Mouse (Mus musculus) adrenal gland (tissue): Measurements from ENCODE around the gene Ndufb8.

Source experiments
- intact Hi-C: fragments of 180-260 bp; cut with DNase I; formaldehyde crosslinking; loops from one replicate; pipeline ENCODE4 v1.15.1; 2025

Gene Ndufb8

DNA sequence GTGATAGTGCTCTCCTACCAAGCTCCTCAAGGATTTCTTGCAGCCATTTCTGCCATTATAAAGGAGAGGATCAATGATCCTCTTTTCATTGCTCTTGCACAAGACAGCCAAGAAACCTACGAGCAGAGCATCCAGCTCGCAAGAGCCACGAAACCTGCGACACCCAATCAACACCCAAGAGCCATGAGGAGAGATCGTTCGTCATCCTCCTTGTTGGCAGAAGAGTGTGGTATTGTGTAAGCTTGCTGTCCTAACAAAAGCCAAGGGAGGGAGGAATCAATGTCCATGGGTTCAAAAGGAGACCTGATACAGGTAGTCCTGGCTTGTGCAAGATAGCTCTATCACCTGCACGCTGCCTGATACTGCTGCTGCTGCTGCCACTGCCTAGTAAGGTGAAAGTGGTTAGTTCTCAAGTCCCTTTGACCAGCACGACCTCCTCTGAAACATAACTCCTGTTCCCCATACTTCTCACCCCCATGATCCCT, 12.5 kb downstream of the Ndufb8 start:
- intact Hi-C loops, result loop anchor here (10.0 kb wide), 1 partner anchor 168 kb away; no protein-coding TSS in a partner anchor

DNA sequence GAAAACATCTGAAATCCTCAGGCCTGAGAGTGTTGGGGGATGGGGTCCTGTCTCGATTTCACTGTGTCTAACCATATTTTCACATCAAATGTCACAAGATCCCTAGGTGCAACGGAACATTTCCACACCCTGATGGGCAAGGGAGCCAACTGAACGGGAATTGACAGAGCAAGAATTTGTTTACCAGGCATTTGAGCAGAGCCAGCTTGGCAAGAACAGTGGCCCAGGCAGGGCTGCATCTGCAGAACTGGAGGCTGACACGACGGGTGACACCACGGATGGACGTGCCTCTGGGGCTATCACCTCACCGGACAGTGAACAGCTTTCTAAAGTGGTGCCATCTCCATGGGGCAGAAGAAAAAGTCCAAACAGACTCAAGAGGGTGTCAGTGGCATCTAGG, 17.8 kb downstream of the Ndufb8 start:
- intact Hi-C loops, result no loop called here

DNA sequence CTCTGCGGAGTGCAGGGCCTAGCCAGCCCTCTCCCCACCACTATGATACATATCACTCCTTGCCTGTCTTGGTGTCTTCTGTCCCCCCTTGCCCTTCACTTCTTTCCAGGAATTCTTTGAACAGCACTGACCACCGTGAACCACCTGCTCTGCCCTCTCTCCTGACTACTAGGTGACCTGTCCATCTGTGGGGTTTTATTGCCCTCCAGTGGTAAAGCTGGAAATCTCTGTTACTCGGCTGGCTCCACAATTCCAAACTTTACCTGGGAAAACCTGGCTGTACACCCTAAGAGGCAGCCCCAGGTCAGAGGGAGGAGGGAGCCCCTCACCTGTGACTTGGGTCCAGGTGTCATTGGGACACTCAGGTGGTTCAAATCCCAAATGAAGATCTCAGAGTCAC, 19.9 kb downstream of the Ndufb8 start:
- intact Hi-C loops, result no loop called here

DNA sequence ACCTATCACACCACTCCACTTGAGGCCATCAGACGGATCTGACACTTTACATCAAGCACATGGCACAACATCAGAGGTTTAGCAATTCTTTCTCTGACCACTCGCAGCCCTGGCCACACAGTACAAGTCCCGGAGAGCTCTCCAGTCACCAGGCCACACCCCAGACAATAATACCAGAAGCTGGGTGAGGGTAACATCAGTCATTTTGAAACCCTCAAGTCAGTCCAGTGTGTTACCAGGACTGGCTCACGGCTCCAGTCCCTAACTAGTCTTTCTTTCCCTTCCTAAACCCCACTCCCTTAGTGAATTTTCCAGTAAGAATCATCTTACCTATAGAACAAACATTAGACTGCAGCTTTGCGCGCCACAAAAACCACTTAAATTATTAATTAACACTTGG, 25.2 kb downstream of the Ndufb8 start:
- intact Hi-C loops, result loop anchor here (5.0 kb wide), 1 partner anchor 53 kb away; no protein-coding TSS in a partner anchor

DNA sequence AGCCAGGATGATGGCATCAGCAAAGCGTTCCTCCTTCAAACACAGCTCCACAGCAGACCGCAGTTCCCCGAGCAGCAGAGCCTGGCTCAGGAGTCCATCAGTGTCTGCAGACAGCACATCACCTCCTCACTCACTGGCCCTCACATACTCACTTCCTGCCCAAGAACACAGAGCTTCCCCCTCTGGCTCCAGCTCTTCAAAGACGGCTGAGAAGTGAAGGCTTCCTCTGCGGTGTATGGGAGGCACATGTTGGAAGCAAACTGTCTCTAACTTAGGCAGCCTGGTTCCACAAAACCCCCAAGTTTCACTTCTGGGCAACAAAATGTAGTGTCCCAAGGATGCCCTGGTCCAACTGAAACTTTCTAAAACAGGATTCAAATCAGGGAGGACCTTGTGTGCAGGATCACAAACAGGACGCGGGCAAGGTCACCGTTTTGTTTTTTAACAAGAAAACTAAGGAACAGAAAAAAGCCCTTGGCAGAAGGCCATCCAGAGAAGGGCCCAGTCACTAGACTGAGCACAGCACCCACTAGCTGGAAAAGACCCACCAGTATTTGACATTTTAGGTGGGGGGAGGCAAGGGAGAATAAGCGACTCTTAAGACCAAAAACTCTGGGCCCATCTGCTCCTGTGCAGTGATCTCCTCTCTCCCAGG, 29.6 kb downstream of the Ndufb8 start:
- intact Hi-C loops, result no loop called here

DNA sequence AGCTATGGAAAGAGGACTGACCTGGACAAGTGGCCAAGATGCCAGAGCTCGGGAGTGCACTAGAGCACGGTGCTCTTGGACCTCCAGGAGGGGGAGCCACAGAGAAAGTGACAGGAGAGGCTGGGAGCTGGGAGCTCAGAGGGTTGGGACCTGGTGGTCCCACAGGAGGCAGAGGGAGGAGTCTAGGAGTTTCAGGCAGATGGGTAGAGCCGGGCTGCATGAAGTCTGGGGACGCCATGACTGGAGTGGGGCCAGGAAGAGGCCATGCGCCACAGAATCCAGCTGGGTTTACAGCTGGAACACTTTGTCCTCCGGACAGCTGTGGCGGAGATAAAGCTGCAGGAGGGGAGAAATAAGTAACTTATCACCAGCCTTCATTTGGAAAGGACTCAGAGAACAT, 36.1 kb downstream of the Ndufb8 start:
- intact Hi-C loops, result no loop called here

DNA sequence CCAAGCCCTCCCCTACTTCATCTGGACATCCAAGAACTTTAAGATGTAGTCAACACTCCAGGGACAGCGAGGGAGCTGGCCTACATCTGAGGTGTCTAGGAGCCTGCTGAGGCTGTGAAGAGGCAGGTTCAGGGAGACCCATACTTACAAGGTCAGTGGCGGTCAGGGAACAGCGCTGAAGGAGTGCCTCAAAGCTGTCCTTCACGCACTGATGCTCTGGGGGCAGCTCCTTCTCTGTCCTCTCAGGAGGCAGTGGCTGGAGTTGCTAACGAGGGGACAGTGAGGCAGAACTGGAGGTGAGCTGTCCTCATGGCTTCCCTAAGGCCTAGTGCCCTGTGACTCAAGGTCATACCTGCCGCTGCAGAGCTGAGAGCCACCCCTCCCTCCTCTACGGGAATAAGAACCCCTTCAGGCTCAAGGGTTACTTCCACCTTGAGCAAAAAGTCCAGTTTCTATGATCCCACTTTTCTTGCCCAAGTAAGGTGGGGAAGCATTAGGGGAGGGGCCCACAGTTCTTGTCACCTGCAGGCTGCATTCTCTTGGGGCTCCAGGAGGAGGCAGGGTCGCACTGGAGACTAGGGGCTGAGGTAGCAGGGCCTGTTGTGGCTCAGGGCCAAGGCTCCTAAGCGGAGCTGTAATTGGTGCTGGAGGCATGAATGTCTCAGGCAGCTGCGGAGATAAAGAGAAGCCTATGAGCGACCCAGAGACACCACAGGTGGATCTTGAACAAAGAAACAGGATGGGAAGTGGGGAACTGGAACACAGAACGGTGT, 37.1 kb downstream of the Ndufb8 start:
- intact Hi-C loops, result no loop called here

DNA sequence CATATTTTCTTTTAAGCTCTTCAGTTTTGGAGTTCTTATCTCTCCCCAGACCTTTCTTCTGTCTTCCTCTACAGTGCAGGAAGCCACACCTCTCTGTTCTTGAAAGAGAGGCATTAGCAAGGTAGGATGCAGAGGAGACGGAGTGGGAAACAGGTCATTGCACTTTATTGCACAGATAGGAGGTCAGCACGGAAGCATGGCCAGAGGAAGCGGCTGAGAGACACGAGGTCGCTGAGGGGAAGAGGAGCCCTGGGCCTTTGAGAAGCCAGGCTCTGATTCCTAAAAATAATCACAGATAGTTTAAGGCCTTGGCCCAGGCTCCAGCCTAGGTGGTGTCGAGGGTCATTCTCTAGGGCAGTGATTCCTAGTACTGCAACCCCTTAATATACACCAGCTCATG, 39.5 kb downstream of the Ndufb8 start:
- intact Hi-C loops, result no loop called here

DNA sequence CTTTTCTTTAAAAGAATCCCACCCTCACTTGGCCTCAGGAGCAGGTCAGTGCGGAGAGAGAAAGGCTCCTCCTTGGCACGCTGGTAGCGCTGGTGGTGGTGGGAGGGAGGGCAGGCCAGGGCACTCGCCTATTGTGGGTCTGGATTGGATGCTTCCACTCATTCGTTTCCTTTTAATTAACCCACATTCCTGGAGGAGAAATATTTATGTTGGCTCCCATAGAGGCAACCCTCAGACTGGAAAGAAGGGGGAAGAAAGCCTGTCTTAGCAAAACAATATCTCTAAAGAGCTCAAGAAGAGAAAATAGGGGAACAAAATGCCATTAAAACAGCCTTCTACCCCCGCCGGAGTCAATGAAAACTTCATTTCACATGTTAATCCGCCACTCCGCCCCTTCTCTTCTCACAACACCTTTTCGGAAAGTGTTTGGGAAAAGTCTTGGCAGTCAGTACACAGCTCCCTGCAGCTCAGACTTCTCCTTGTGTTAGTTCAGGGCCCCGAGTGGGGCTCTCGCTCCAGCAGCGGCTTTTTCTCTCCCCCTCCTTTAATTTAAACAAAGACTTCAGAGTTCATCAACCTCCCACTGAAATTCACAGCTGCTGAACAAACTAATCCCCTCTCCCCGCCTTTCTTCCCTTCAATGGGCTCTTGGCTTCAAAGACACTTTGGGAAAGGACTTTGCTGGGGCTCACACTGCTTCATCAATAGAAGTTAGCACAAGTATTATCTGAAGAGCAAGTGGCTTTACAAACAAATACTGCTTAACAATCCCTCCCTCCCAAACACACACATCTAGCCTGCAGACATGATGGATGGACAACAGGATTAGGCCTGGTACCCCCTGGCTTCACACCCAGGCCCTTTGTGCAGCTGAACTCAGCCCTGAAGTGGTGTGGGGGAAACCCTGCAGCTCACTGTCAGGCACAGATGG, 40.5 kb downstream of the Ndufb8 start:
- intact Hi-C loops, result no loop called here

DNA sequence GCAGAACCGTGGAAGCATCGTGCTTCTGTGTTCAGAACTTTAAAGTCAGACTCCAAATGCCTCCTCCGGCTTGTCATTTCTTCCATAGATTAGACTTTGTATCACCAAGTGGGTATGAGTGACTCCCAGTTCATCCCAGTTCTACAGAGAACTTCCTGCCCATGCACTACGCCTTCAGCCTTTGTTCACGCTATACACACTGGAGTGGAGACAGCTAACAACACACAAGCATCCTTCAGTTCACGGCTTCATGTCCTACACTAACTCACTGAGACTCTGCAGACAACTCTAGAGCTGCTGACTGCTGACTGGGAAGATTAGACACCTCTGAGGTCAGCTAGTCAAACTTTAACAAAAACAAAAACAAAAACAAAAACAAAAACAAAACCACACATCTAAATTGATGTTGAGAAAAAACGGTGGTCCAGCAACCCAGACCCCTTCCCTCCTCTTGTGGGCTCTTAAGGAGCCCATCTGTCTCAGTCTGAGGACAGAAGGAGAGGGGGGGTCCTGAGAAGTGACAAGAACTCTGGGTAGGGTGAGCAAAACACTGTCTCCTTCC, 41.2 kb downstream of the Ndufb8 start:
- intact Hi-C loops, result no loop called here

DNA sequence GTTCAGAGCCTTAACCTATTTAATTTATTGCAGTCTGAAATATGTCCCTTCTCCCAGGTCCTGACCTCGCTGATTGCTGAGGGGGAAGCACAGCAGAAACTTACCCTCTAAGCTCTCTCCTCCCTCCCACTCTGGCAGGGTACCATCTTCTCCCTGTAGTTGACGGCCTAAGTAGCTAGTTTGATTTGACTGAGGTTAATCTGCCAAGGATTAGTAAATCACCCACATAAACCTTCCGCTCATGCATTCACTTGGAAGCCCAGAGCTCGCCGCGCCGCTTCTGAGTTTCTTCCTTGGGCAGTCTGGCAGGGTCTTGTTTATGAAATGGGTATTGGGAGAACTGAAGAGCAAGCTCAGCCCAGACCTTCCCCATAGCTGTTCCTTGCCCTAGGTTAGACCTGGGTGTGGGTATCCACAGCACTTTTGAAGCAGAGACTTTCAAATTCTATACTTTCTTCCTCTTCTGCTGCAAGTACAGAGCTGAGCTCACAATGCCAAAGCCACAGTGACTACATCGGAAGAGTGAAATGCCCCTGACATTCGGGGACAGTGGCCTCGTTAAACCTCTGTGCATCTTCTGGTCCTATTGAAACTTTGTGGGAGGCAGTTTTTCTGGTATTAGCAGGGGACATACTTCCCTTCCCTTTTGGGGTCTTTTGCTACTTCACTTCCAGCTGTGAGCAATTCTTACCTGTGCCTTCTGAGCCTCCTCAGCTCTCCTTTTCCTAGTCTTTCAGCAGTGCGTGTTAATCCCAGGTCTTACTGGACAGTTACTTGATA, 42.0 kb downstream of the Ndufb8 start:
- intact Hi-C loops, result no loop called here

DNA sequence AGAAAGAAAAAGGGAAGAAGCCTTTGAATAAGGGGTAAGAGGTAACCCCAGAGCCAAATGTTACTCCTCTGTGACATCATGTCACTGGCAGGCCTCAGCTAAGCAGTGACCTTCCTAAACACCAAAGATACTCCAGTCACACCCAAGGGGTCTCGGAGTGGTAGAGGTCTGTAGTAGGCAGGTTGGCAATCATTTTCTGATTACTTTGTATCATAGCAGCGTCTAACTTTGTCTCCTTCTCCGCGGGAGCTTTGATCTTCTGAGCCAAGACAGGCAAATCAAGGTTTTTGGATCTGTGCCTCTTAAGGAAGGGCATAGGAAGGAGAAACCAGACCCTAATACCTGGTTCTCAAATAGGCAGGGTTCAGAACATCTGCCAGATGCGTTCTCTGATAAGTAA, 42.6 kb downstream of the Ndufb8 start:
- intact Hi-C loops, result no loop called here

DNA sequence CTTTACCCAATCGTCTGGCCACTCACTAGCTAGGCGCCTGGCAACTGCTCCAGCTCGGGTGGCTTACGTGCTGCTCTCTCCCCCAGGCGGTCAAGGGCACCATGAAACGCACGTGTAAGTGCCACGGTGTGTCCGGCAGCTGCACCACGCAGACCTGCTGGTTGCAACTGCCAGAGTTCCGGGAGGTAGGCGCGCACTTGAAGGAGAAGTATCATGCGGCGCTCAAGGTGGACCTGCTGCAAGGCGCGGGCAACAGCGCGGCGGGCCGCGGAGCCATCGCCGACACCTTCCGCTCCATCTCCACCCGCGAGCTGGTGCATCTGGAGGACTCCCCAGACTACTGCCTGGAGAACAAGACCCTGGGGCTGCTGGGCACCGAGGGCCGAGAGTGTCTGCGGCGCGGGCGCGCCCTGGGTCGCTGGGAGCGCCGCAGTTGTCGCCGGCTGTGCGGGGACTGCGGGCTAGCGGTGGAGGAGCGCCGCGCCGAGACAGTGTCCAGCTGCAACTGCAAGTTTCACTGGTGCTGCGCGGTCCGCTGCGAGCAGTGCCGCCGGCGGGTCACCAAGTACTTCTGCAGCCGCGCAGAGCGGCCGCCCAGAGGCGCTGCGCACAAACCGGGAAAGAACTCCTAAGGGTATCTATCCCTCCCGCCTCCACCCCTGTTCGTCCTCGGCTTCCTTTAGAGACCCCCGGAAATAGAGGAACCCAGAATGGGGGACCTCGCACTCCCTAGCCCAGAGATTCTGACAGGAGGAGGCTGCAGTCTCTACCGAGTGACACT, 43.6 kb downstream of the Ndufb8 start:
- intact Hi-C loops, result no loop called here

DNA sequence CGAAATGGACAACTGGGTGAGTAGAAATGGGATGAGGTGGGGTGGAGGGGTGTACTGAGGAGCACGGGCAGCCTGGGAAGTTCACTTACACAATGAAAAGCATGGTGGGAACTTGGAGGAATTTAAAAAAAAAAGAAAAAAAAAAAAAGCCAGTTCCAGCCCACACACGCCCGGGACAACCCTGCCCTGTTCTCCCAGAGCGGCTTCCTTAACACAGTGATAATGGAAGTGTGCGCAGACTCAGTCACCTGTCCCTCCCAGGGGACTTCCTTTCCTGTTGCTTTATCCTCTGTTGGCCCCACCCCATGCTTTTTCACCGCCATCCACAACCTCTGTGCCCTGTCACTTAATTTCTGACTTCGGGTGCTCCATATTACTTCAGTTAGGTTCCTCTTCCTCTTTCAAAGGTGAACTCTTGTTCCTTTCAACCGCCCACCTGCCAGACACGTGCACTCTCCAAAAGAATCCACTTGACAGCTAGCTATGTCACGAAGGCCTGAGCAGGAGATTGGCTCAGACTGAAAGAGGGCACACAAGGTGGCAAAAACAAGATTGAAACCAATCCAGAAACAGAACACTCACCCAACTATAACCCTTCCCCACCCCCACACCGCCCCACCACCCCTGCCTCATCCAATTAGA, 44.6 kb downstream of the Ndufb8 start:
- intact Hi-C loops, result no loop called here

DNA sequence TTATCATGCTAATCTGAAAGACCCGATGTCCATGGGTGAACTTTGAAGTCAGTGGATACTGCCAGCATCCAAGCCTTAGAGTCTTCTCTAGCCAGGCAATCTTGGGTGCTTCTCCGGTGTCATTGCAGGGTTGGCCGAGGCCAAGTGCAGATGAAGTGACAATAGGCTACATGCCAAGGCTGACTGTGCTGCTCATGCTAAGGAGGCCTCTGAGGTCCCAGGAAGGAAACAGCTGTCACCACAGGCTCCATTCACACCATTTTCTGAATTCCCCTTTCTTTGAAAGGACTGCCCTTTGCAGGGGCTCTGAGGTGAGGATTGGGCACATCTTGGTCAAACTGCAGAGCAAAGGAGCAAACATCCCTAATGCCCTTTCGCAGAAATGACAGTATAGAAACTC, 52.5 kb downstream of the Ndufb8 start:
- intact Hi-C loops, result loop anchor here (5.0 kb wide), 1 partner anchor 300 kb away; no protein-coding TSS in a partner anchor

DNA sequence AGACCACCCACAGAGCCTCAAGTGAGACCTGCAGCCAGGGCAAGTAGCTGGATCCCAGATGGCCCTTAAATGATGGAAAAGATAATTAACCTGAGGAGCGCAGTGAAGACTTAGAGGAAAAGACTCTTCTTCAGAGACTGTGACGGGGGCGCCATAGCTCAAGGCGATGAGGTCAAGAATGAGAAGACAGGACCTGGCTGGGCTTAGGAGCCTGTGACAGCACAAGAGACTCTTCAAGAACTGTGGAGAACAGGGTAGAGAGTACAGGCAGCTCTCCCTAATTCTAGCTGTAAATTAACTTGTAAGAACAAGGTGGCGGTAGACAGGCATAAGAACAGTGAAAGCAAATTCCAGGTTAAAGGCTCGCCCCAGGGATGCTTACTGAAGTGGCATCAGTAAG, 53.3 kb downstream of the Ndufb8 start:
- intact Hi-C loops, result loop anchor here (5.0 kb wide), 1 partner anchor 300 kb away; no protein-coding TSS in a partner anchor

DNA sequence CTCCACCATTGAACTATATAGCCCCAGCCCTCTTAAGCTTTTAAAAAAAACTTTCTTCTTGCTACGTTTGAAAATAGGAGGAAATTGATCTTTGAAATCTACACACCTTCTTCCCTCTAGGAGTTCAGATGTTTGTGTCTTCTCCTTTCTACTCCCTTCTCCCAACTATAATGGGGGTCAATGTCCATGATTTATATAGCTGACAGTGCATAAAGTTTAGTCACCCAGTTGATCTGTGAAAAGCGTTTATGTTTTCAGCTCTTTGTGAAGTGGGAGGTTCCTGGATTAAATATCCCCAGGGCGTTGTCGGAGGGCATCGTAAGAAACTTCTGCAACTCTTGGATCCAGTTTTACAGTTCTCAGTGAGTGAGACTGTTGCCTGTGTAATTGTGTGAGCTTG, 55.0 kb downstream of the Ndufb8 start:
- intact Hi-C loops, result loop anchor here (5.0 kb wide), 1 partner anchor 302 kb away; no protein-coding TSS in a partner anchor

DNA sequence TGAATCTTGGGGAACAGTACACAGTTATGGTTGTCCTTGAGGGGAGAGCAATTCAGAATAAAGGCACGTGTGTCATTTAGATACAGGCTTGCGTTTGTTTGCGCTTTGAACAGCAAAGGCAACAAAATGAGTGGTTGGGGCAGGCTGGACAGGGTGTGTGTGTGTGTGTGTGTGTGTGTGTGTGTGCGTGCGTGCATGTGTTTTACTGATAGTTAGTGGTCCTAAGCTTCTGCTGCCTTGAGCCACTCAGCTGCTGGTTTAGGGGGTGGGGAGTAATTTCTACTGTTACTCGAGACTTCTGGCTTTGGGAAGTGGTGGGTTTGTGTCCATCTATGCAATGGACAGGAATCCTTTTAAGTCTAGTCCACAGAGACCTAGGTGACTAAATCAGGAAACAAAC, 56.3 kb downstream of the Ndufb8 start:
- intact Hi-C loops, result no loop called here
